Mouse (Mus musculus) left cerebral cortex, adult 18-20 months (tissue): ENCODE data around the gene Iqcg. TPM values are rescaled to one million over a fixed set of nuclear protein-coding genes. Genes with fewer than 3 reads are reported as not detected.

Experiments used
- DNase-seq, 2 experiments: peaks; one replicate each; pipeline ENCODE4 v3.0.0; 2021 to 2022; ENCODE audit warnings: low spot score in 2 of 2, mixed read lengths in 1 of 2
- microRNA-seq, 2 experiments: library from miRNA; unstranded; fragments of <30 nt; microRNA quantifications; one replicate each; pipeline ENCODE4 v1.2.0; 2021
- total RNA-seq, 2 experiments: library from RNA; stranded (reverse); gene quantifications; 2 replicates each; pipeline ENCODE4 v1.2.3; 2021

The Iqcg gene
- total RNA-seq, 2 experiments from 2014 or later = 4.7 to 4.8 TPM

DNA sequence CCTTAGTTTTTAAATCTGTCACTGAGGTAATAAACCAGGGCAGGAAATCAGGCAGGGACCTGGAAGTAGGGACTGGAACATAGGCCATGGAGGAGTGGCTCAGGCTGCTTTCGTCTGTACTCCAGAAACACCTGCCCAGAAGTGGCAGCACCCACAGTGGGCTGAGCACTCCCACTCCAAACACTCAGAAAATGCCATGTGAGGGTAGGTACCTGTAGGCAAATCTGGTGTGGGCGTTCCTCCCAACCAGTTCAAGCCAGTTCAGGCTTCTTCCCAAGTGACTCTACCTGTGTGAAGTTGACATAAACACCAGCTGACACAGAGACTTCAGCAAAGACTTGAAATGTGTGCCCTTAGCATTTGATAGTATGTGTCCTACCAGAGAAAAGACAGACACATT lies 71.4 kb downstream of the Iqcg start:
- no peak for DNase-seq

DNA sequence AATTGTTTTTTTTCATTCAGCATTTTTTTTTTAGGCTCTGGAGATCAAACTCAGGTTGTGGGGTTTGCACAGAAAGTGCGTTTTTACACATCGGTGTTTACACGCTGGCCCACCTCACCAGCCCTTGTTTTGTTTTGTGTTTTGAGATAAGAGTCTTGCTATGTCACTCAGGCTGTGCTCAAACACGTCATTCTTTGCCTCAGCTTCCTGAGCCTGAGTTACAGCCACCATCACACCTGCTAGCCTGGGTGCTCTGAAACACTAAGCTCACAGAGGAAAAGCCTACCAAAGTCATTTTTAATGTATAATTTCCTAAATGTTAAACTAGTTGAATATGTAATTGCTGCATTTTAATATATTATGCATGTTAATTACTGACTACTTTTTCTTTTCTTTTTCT lies 74.6 kb downstream of the Iqcg start:
- DNase-seq = no peak

GRCm38 (mm10) chr16:32980227-32980626 lies 75.8 kb downstream of the Iqcg start:
- DNase-seq = no peak

DNA sequence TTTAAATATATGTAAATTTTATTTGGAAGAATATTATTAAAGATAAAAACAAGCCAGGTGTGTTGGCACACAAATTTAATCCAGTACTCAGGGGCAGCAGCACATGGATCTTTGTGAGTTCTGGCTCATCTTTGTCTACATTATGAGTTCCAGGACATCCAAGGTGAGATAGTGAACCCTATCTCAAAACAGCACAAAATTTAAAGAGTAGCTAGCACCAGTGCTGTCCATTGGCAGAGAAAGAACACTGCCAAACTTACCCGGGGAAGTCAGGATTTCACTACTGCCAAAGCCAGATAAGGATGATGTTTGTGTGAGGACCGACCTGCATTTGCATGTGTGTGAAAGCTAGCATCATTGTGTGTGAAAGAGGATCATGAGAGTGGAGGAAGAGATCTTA lies 83.0 kb downstream of the Iqcg start:
- no peak for DNase-seq

GRCm38 (mm10) chr16:32972535-32972934 lies 83.5 kb downstream of the Iqcg start:
- no peak for DNase-seq

Small RNA genes within 50 kb of the gene (microRNA-seq; reads per million reads assigned to microRNA genes)
- gene Gm22231 = 0 reads per million in 2 experiments
- 4.0 to 5.7 reads per million in 2 experiments for gene Mir1947

Other genes starting within 250 kb of the Iqcg start
- not detected for gene Smbd1, start 245.7 kb downstream of the Iqcg start, total RNA-seq
- gene Fyttd1, start 178.7 kb downstream of the Iqcg start, total RNA-seq = 100 to 1,000 TPM; 110 to 118 TPM
- 10 to 100 TPM; 70.2 to 71.9 TPM for gene Rubcn, start 178.5 kb downstream of the Iqcg start, total RNA-seq
- 10 to 100 TPM; 36.3 to 40.1 TPM for gene Lrch3, start 142.1 kb downstream of the Iqcg start, total RNA-seq
- 100 to 1,000 TPM; 333 to 346 TPM for gene Rpl35a, start 235 bp upstream of the Iqcg start, total RNA-seq
- gene Lmln, start 6.3 kb upstream of the Iqcg start, total RNA-seq = 10 to 100 TPM in 1 of 2 experiments, 1 to 10 TPM in 1; 8.8 to 10.4 TPM
- 10 to 100 TPM; 17.5 to 18.0 TPM for gene Osbpl11, start 128.9 kb upstream of the Iqcg start, total RNA-seq
- gene Snx4, start 195.2 kb upstream of the Iqcg start, total RNA-seq = 10 to 100 TPM; 32.0 to 34.0 TPM